Mouse (Mus musculus): ENCODE measurements around the gene Amz1. TPM values are rescaled to one million over a fixed set of nuclear protein-coding genes. Genes with fewer than 3 reads are reported as not detected.

Gene Amz1
- total RNA-seq, 2 experiments from 2014 or later = 0.36 TPM; not detected in 1

- DNase-seq (ENCODE audit: low spot score) = no peak
These were observed 41.1 kb downstream of the Amz1 start for GRCm38 (mm10) chr5:140764921-140765613.

- no peak for DNase-seq (ENCODE audit: low spot score)
These were observed 42.6 kb downstream of the Amz1 start for GRCm38 (mm10) chr5:140766566-140766965.

- DNase-seq (ENCODE audit: low spot score) = peak; percentile 52
These were observed 43.8 kb downstream of the Amz1 start for GRCm38 (mm10) chr5:140767704-140768141.

GRCm38 (mm10) chr5:140768333-140768732 lies 44.4 kb downstream of the Amz1 start:
- no peak for DNase-seq (ENCODE audit: low spot score)

- no peak for DNase-seq (ENCODE audit: low spot score)
These were observed 47.7 kb downstream of the Amz1 start for GRCm38 (mm10) chr5:140771612-140772011.

- no peak for DNase-seq (ENCODE audit: low spot score)
These were observed 48.2 kb downstream of the Amz1 start for GRCm38 (mm10) chr5:140772158-140772557.

- no peak for DNase-seq (ENCODE audit: low spot score)
These were observed 51.2 kb downstream of the Amz1 start for GRCm38 (mm10) chr5:140775111-140775510.

GRCm38 (mm10) chr5:140776968-140777367 lies 53.0 kb downstream of the Amz1 start:
- no peak for DNase-seq (ENCODE audit: low spot score)

GRCm38 (mm10) chr5:140781122-140781521 lies 57.2 kb downstream of the Amz1 start:
- no peak for DNase-seq (ENCODE audit: low spot score)

- DNase-seq (ENCODE audit: low spot score) = no peak
These were observed 58.1 kb downstream of the Amz1 start for GRCm38 (mm10) chr5:140781886-140782572.

- no peak for DNase-seq (ENCODE audit: low spot score)
These were observed 59.6 kb downstream of the Amz1 start for GRCm38 (mm10) chr5:140783577-140783976.

GRCm38 (mm10) chr5:140784288-140784687 lies 60.4 kb downstream of the Amz1 start:
- DNase-seq (ENCODE audit: low spot score) = no peak

GRCm38 (mm10) chr5:140785240-140785872 lies 61.4 kb downstream of the Amz1 start:
- DNase-seq (ENCODE audit: low spot score) = no peak

GRCm38 (mm10) chr5:140789561-140789960 lies 65.6 kb downstream of the Amz1 start:
- no peak for DNase-seq (ENCODE audit: low spot score)

- no peak for DNase-seq (ENCODE audit: low spot score)
These were observed 66.5 kb downstream of the Amz1 start for GRCm38 (mm10) chr5:140790392-140790791.

- no peak for DNase-seq (ENCODE audit: low spot score)
These were observed 67.3 kb downstream of the Amz1 start for GRCm38 (mm10) chr5:140790937-140791877.

- no peak for DNase-seq (ENCODE audit: low spot score)
These were observed 68.3 kb downstream of the Amz1 start for GRCm38 (mm10) chr5:140792233-140792632.

- no peak for DNase-seq (ENCODE audit: low spot score)
These were observed 70.8 kb downstream of the Amz1 start for GRCm38 (mm10) chr5:140794753-140795152.

GRCm38 (mm10) chr5:140795176-140795575 lies 71.2 kb downstream of the Amz1 start:
- DNase-seq (ENCODE audit: low spot score) = no peak

- DNase-seq (ENCODE audit: low spot score) = no peak
These were observed 72.1 kb downstream of the Amz1 start for GRCm38 (mm10) chr5:140796051-140796450.

- peak; percentile 52 for DNase-seq (ENCODE audit: low spot score)
These were observed 74.2 kb downstream of the Amz1 start for GRCm38 (mm10) chr5:140798158-140798557.

Measured in gastrocnemius, adult 18-20 months (tissue).